Mouse (Mus musculus) stomach, postnatal 0 days (tissue): ENCODE measurements around the gene Kcna2.

Source experiments
- CTCF ChIP-seq: IDR thresholded peaks from 2 replicates; pipeline ENCODE4 v1.5.1; 2016; ENCODE audit warnings: antibody characterized with exemption, low read depth, mild to moderate bottlenecking, moderate library complexity
- EP300 ChIP-seq: optimal IDR thresholded peaks from 2 replicates; pipeline ENCODE3; 2016; ENCODE audit warnings: antibody characterized with exemption

- peak; percentile 58 for TF ChIP-seq CTCF
- TF ChIP-seq EP300 = no peak
Measured at GRCm38 (mm10) chr3:107159859-107160324, 58.9 kb downstream of the Kcna2 start.
